Mouse (Mus musculus) kidney, embryonic 14.5 days (tissue): ENCODE data around the gene Gm10644. TPM values are rescaled to one million over a fixed set of nuclear protein-coding genes. Genes with fewer than 3 reads are reported as not detected.

Experiments
- microRNA-seq: library from miRNA; unstranded; fragments of <30 nt; microRNA quantifications from one replicate; pipeline ENCODE4, GENCODE M21; 2016
- polyA plus RNA-seq: library from polyadenylated mRNA; unstranded; fragments of >200 nt; fragmentation: Nextera tagmentation; extraction: Ambion mirVana; gene quantifications from 2 replicates; pipeline ENCODE4 v1.2.1, GENCODE M21; 2014

Gm10644 gene
- polyA plus RNA-seq, 1 experiment from 2014 or later = 0.61 TPM

Small RNA genes lying within 50 kb of the gene (microRNA-seq; reads per million reads assigned to microRNA genes)
- gene Gm44330 = not detected
- gene Gm44450 = not detected

Other genes starting within 250 kb of the Gm10644 start
- gene Ddx39, start 240.0 kb downstream of the Gm10644 start, polyA plus RNA-seq = 193 and 194 TPM in 2 replicates
- 18.6 and 30.9 TPM in 2 replicates for gene Adgre5, start 213.9 kb downstream of the Gm10644 start, polyA plus RNA-seq
- gene Adgrl1, start 55.1 kb downstream of the Gm10644 start, polyA plus RNA-seq = 24.4 and 27.5 TPM in 2 replicates
- gene Asf1b, start 302 bp upstream of the Gm10644 start, polyA plus RNA-seq = 68.2 and 71.4 TPM in 2 replicates
- 123 and 124 TPM in 2 replicates for gene Prkaca, start 17.8 kb upstream of the Gm10644 start, polyA plus RNA-seq
- gene Samd1, start 42.5 kb upstream of the Gm10644 start, polyA plus RNA-seq = 17.9 and 31.9 TPM in 2 replicates
- gene 1700067K01Rik, start 46.3 kb upstream of the Gm10644 start, polyA plus RNA-seq = 1.2 TPM in 2 replicates
- 3.6 and 5.7 TPM in 2 replicates for gene 2210011C24Rik, start 57.0 kb upstream of the Gm10644 start, polyA plus RNA-seq
- 5.9 and 7.4 TPM in 2 replicates for gene Palm3, start 66.3 kb upstream of the Gm10644 start, polyA plus RNA-seq
- 1.4 and 1.6 TPM in 2 replicates for gene Il27ra, start 87.4 kb upstream of the Gm10644 start, polyA plus RNA-seq
- gene Rln3, start 89.8 kb upstream of the Gm10644 start, polyA plus RNA-seq = 0.33 TPM in 1 of 2 replicates, not detected in the other
- 1.2 and 2.2 TPM in 2 replicates for gene Gm10643, start 109.9 kb upstream of the Gm10644 start, polyA plus RNA-seq
- gene Rfx1, start 111.6 kb upstream of the Gm10644 start, polyA plus RNA-seq = 10.4 and 13.7 TPM in 2 replicates
- gene Dcaf15, start 149.6 kb upstream of the Gm10644 start, polyA plus RNA-seq = 10.4 and 18.3 TPM in 2 replicates
- gene Podnl1, start 170.8 kb upstream of the Gm10644 start, polyA plus RNA-seq = 0.19 and 0.34 TPM in 2 replicates
- gene Cc2d1a, start 192.7 kb upstream of the Gm10644 start, polyA plus RNA-seq = 11.7 and 17.7 TPM in 2 replicates
- gene 4930432K21Rik, start 192.8 kb upstream of the Gm10644 start, polyA plus RNA-seq = 0.87 and 1.2 TPM in 2 replicates
- 4.3 and 5.5 TPM in 2 replicates for gene Nanos3, start 230.0 kb upstream of the Gm10644 start, polyA plus RNA-seq